Mouse (Mus musculus) embryo, embryonic 11.5 days (tissue): Measurements from ENCODE around the gene Zfp385b.

Source experiments
- DNase-seq: peaks from one replicate; pipeline ENCODE4 v3.0.0-alpha.2; 2012; ENCODE audit warnings: low read depth, low spot score

Gene Zfp385b

GRCm38 (mm10) chr2:77819539-77819938, at the start of gene Zfp385b:
TSS of gene Zfp385b (minus strand) at chr2:77819639.
- no peak for DNase-seq

- DNase-seq = no peak
These were observed 44.5 kb upstream of the Zfp385b start for GRCm38 (mm10) chr2:77863934-77864333.

GRCm38 (mm10) chr2:77863522-77863921, 44.1 kb upstream of the Zfp385b start:
- no peak for DNase-seq

GRCm38 (mm10) chr2:77841464-77841863, 22.0 kb upstream of the Zfp385b start:
- DNase-seq = no peak

- no peak for DNase-seq
These were observed 20.1 kb upstream of the Zfp385b start for GRCm38 (mm10) chr2:77839587-77839986.

- no peak for DNase-seq
These were observed 19.2 kb upstream of the Zfp385b start for GRCm38 (mm10) chr2:77838688-77839087.

GRCm38 (mm10) chr2:77835781-77836180, 16.3 kb upstream of the Zfp385b start:
- no peak for DNase-seq

GRCm38 (mm10) chr2:77826133-77826828, 6.8 kb upstream of the Zfp385b start:
- DNase-seq = no peak

- DNase-seq = no peak
These were observed 3.6 kb upstream of the Zfp385b start for GRCm38 (mm10) chr2:77823026-77823425.

- no peak for DNase-seq
These were observed 2.0 kb downstream of the Zfp385b start for GRCm38 (mm10) chr2:77817357-77817894.

GRCm38 (mm10) chr2:77816413-77817314, 2.8 kb downstream of the Zfp385b start:
- DNase-seq = peak; percentile 23

GRCm38 (mm10) chr2:77815775-77816412, 3.5 kb downstream of the Zfp385b start:
- no peak for DNase-seq

- DNase-seq = no peak
These were observed 4.5 kb downstream of the Zfp385b start for GRCm38 (mm10) chr2:77814896-77815295.

GRCm38 (mm10) chr2:77813029-77813428, 6.4 kb downstream of the Zfp385b start:
- DNase-seq = no peak

GRCm38 (mm10) chr2:77810748-77811147, 8.7 kb downstream of the Zfp385b start:
- no peak for DNase-seq

- no peak for DNase-seq
These were observed 14.7 kb downstream of the Zfp385b start for GRCm38 (mm10) chr2:77804781-77805180.

- DNase-seq = no peak
These were observed 17.1 kb downstream of the Zfp385b start for GRCm38 (mm10) chr2:77802291-77802690.

GRCm38 (mm10) chr2:77801430-77801829, 18.0 kb downstream of the Zfp385b start:
- DNase-seq = no peak

- no peak for DNase-seq
These were observed 18.4 kb downstream of the Zfp385b start for GRCm38 (mm10) chr2:77801009-77801408.

- DNase-seq = no peak
These were observed 22.2 kb downstream of the Zfp385b start for GRCm38 (mm10) chr2:77797233-77797632.

GRCm38 (mm10) chr2:77795859-77796552, 23.4 kb downstream of the Zfp385b start:
- DNase-seq = no peak
